Mouse (Mus musculus) limb, embryonic 14.5 days (tissue): Measurements from ENCODE around the gene Mgll. TPM values are rescaled to one million over a fixed set of nuclear protein-coding genes. Genes with fewer than 3 reads are reported as not detected.

Source experiments
- ATAC-seq: fragments of 200-750 bp; cut with Nextera tagmentation; 2 replicates; pipeline ENCODE4 v1.8.0; 2017; ENCODE audit warnings: low read depth, moderate number of reproducible peaks, moderate TSS enrichment; ENCODE audit not compliant: low FRiP score
- DNase-seq: peaks from one replicate; pipeline ENCODE4 v3.0.0-alpha.2; 2015; ENCODE audit warnings: low spot score
- H3K27ac ChIP-seq: fragments of 300-500 bp; sonication (generic); replicated peaks from 2 replicates; pipeline ENCODE4 v1.5.1; 2014; ENCODE audit warnings: low read depth, mild to moderate bottlenecking, low read length, moderate library complexity, mixed read lengths
- H3K27me3 ChIP-seq: fragments of 300-500 bp; sonication (generic); 2 replicates; pipeline ENCODE4 v1.6.1; 2014; ENCODE audit warnings: low read length, mixed read lengths; ENCODE audit not compliant: control insufficient read depth, insufficient read depth
- H3K36me3 ChIP-seq: fragments of 300-500 bp; sonication (generic); 2 replicates; pipeline ENCODE4 v1.6.1; 2014; ENCODE audit warnings: mild to moderate bottlenecking, low read length, moderate library complexity, mixed read lengths; ENCODE audit not compliant: control insufficient read depth, insufficient read depth
- H3K4me1 ChIP-seq: fragments of 300-500 bp; sonication (generic); 2 replicates; pipeline ENCODE4 v1.6.1; 2014; ENCODE audit warnings: antibody characterized with exemption, low read length, mixed read lengths; ENCODE audit not compliant: control insufficient read depth, insufficient read depth
- H3K4me2 ChIP-seq: fragments of 300-500 bp; sonication (generic); replicated peaks from 2 replicates; pipeline ENCODE4 v1.6.1; 2014; ENCODE audit warnings: low read depth, mild to moderate bottlenecking, low read length, moderate library complexity; ENCODE audit not compliant: severe bottlenecking
- H3K4me3 ChIP-seq: fragments of 300-500 bp; sonication (generic); replicated peaks from 2 replicates; pipeline ENCODE4 v1.5.1; 2014; ENCODE audit warnings: low read length
- H3K9ac ChIP-seq: fragments of 300-500 bp; sonication (generic); 2 replicates; pipeline ENCODE4 v1.6.1; 2014; ENCODE audit warnings: mild to moderate bottlenecking, low read depth, low read length, moderate library complexity; ENCODE audit not compliant: severe bottlenecking
- H3K9me3 ChIP-seq: fragments of 300-500 bp; sonication (generic); 2 replicates; pipeline ENCODE4 v1.6.1; 2016; ENCODE audit warnings: low read length; ENCODE audit not compliant: control insufficient read depth
- POLR2A ChIP-seq: fragments of 200-500 bp; IDR thresholded peaks from 2 replicates; pipeline ENCODE4 v1.8.0; 2012; ENCODE audit warnings: inconsistent platforms, mild to moderate bottlenecking, moderate library complexity, borderline replicate concordance; ENCODE audit not compliant: insufficient read depth, insufficient read length; ENCODE audit errors: extremely low read depth
- WGBS: fragments of 180-500 bp; shearing (Covaris S2); extraction: QIAGEN DNeasy Blood & Tissue Kit; methylation state at CpG from one replicate; pipeline ENCODE4 v1.1.7; 2014; 5-methylcytosine and 5-hydroxymethylcytosine counted together
- polyA plus RNA-seq, 2 experiments: library from polyadenylated mRNA; depleted of rRNA in 1 of 2; stranded (reverse) in 1 of 2; unstranded in 1 of 2; fragments of >200 nt; fragmentation: Nextera tagmentation in 1 of 2; extraction: Ambion mirVana in 1 of 2; gene quantifications; 2 replicates each; pipeline versions ENCODE4 v1.2.1 to v1.2.3; 2012 to 2014

Mgll gene
- polyA plus RNA-seq, 2 experiments = 7.5 to 17.6 TPM

- no peaks in the 10 kb centered on the region for H3K9me3 ChIP-seq
- H3K4me3 ChIP-seq = no peak overlapping the region
- H3K27me3 ChIP-seq = no peaks in the 10 kb centered on the region
- WGBS = 78% methylated on average over 6 of the region's 6 CpGs
- H3K27ac ChIP-seq = no peak overlapping the region
- DNase-seq (no peak), ATAC-seq (no peak)
- no peak for TF ChIP-seq POLR2A
- peaks cover 23% of the 10 kb centered on the region for H3K4me1 ChIP-seq
- H3K36me3 ChIP-seq = no peaks in the 10 kb centered on the region
- H3K4me2 ChIP-seq = no peak overlapping the region
- no peak overlapping the region for H3K9ac ChIP-seq
These were observed 13.3 kb downstream of the Mgll start for GRCm38 (mm10) chr6:88737509-88737888.

- WGBS = 84% methylated on average over 3 of the region's 3 CpGs
- no peaks in the 10 kb centered on the region for H3K9me3 ChIP-seq
These were observed 16.8 kb downstream of the Mgll start for GRCm38 (mm10) chr6:88741041-88741440.

GRCm38 (mm10) chr6:88741791-88742190 is 17.6 kb downstream of the Mgll start:
- Histone ChIP-seq H3K9me3 (no peaks in the 10 kb centered on the region), H3K27me3 (no peaks in the 10 kb centered on the region), H3K4me2 (no peak overlapping the region), H3K27ac (no peak overlapping the region), H3K36me3 (no peaks in the 10 kb centered on the region), H3K4me1 (peaks cover 11% of the 10 kb centered on the region), H3K9ac (no peak overlapping the region), H3K4me3 (no peak overlapping the region)
- no peak for TF ChIP-seq POLR2A
- 56% methylated on average over 3 of the region's 3 CpGs for WGBS
- ATAC-seq (no peak), DNase-seq (no peak)

More at GRCm38 (mm10) chr6:88741041-88741440, 16.8 kb downstream of the Mgll start:
- Histone ChIP-seq H3K36me3 (no peaks in the 10 kb centered on the region), H3K4me3 (no peak overlapping the region), H3K9ac (no peak overlapping the region), H3K27me3 (no peaks in the 10 kb centered on the region), H3K4me2 (no peak overlapping the region), H3K27ac (no peak overlapping the region), H3K4me1 (peaks cover 14% of the 10 kb centered on the region)
- TF ChIP-seq POLR2A = no peak
- no peak for ATAC-seq
- no peak for DNase-seq

GRCm38 (mm10) chr6:88742286-88743011 is 18.2 kb downstream of the Mgll start:
- ATAC-seq (no peak), DNase-seq (no peak)
- Histone ChIP-seq H3K4me1 (peaks cover 8% of the 10 kb centered on the region; the same call in 1 of the 2 replicates), H3K4me2 (no peak overlapping the region), H3K27ac (no peak overlapping the region), H3K4me3 (no peak overlapping the region), H3K27me3 (no peaks in the 10 kb centered on the region), H3K9ac (no peak overlapping the region), H3K9me3 (no peaks in the 10 kb centered on the region), H3K36me3 (no peaks in the 10 kb centered on the region)
- TF ChIP-seq POLR2A = no peak
- WGBS = 72% methylated on average over 9 of the region's 9 CpGs

- Histone ChIP-seq H3K9ac (no peak overlapping the region), H3K36me3 (no peaks in the 10 kb centered on the region), H3K4me2 (no peak overlapping the region), H3K4me3 (no peak overlapping the region), H3K27me3 (no peaks in the 10 kb centered on the region), H3K9me3 (no peaks in the 10 kb centered on the region), H3K4me1 (peaks cover 8% of the 10 kb centered on the region; the same call in 1 of the 2 replicates), H3K27ac (no peak overlapping the region)
- TF ChIP-seq POLR2A = no peak
- ATAC-seq (no peak), DNase-seq (no peak)
- 40% methylated on average over 14 of the region's 14 CpGs for WGBS
These were observed 19.5 kb downstream of the Mgll start for GRCm38 (mm10) chr6:88743601-88744291.
